ENCODE assay signal across 22 mouse cellular contexts in genomic region chr9:96243915-96244314, GRCm38 (mm10). TPM values are rescaled to one million over a fixed set of nuclear protein-coding genes. Genes with fewer than 3 reads are reported as not detected.
DNase-seq lines count a peak whose midpoint lies in the region; ATAC-seq and TF ChIP-seq lines count a peak whose summit lies in the region.
"Had no signal": no experiment of that assay in that cellular context is flagged by ENCODE, and none has a peak within 500 bp of the region (broad histone marks: within the 10 kb centered on the region; RNA-seq: fewer than 3 reads in every experiment).

No protein-coding gene starts in this region.

- no peaks in the 10 kb centered on the region for H3K27me3 ChIP-seq in kidney, embryonic 16.5 days (ENCODE audit: insufficient read depth, low read length)
- no peaks in the 10 kb centered on the region for H3K27me3 ChIP-seq in liver, embryonic 12.5 days (replicated peaks)
- no peaks in the 10 kb centered on the region for H3K27me3 ChIP-seq in liver, embryonic 11.5 days (replicated peaks; ENCODE audit: control insufficient read depth, insufficient read depth, low read length)
- H3K27me3 ChIP-seq in kidney, postnatal 0 days (ENCODE audit: insufficient read depth, low read length), result no peaks in the 10 kb centered on the region
- no peaks in the 10 kb centered on the region for H3K27me3 ChIP-seq in small intestine, adult 2 months (ENCODE audit: control insufficient read depth, insufficient read depth, low read length)
- H3K27me3 ChIP-seq: forebrain, embryonic 15.5 days; limb, embryonic 15.5 days; lung, embryonic 15.5 days had no signal

- TF ChIP-seq CTCF in kidney, postnatal 0 days (IDR thresholded peaks at IDR 0.05; ENCODE audit: low read depth), result no peak
- no peak for TF ChIP-seq CTCF in small intestine, adult 2 months (IDR thresholded peaks at IDR 0.05; ENCODE audit: extremely low read depth, insufficient read length, insufficient replicate concordance, low read depth, low read length)

- no peak for ATAC-seq in kidney, embryonic 16.5 days (ENCODE audit: low FRiP score, low TSS enrichment)
- no peak for ATAC-seq in liver, embryonic 12.5 days
- ATAC-seq in liver, embryonic 11.5 days (replicated peaks; ENCODE audit: low FRiP score), result no peak
- ATAC-seq in kidney, postnatal 0 days (replicated peaks; ENCODE audit: low FRiP score, low read depth), result 0 out of 2 replicates have a peak, but pooled peaks have one; percentile 61
- ATAC-seq: forebrain, embryonic 15.5 days; hindbrain, embryonic 16.5 days had no signal

- no peak overlapping the region for H3K27ac ChIP-seq in kidney, embryonic 16.5 days (ENCODE audit: low read length)
- peak overlapping the region; percentile 59 for H3K27ac ChIP-seq in liver, embryonic 12.5 days
- H3K27ac ChIP-seq in liver, embryonic 11.5 days (ENCODE audit: low read depth, low read length), result no peak overlapping the region
- H3K27ac ChIP-seq in kidney, postnatal 0 days, result no peak overlapping the region
- peak overlapping the region; percentile 86 for H3K27ac ChIP-seq in small intestine, adult 2 months (ENCODE audit: insufficient read depth, low read depth, low read length)
- H3K27ac ChIP-seq: embryonic facial prominence, embryonic 10.5 days; forebrain, embryonic 15.5 days; hindbrain, embryonic 10.5 days; limb, embryonic 15.5 days; lung, embryonic 15.5 days had no signal

- WGBS in kidney, embryonic 16.5 days, result 71% methylated on average over 6 of the region's 6 CpGs
- WGBS in liver, embryonic 12.5 days (ENCODE audit: insufficient replicate concordance), result 79% methylated on average over 6 of the region's 6 CpGs
- 79% methylated on average over 6 of the region's 6 CpGs for WGBS in liver, embryonic 11.5 days
- 74% methylated on average over 6 of the region's 6 CpGs for WGBS in kidney, postnatal 0 days
- WGBS in small intestine, adult 2 months, result 33% methylated on average over 6 of the region's 6 CpGs

- no peak overlapping the region for H3K4me3 ChIP-seq in kidney, embryonic 16.5 days (ENCODE audit: low read length)
- no peak overlapping the region for H3K4me3 ChIP-seq in liver, embryonic 12.5 days
- no peak overlapping the region for H3K4me3 ChIP-seq in liver, embryonic 11.5 days (ENCODE audit: low read depth, low read length)
- H3K4me3 ChIP-seq in kidney, postnatal 0 days (replicated peaks; ENCODE audit: low read depth, low read length), result no peak overlapping the region
- no peak overlapping the region for H3K4me3 ChIP-seq in small intestine, adult 2 months (ENCODE audit: low read depth, low read length)
- H3K4me3 ChIP-seq: embryonic facial prominence, embryonic 10.5 days; forebrain, embryonic 15.5 days; hindbrain, embryonic 10.5 days; limb, embryonic 15.5 days; lung, embryonic 15.5 days had no signal

- no peaks in the 10 kb centered on the region for H3K4me1 ChIP-seq in kidney, embryonic 16.5 days (ENCODE audit: insufficient read depth, low read length)
- peaks cover 60% of the 10 kb centered on the region for H3K4me1 ChIP-seq in liver, embryonic 12.5 days
- H3K4me1 ChIP-seq in liver, embryonic 11.5 days (replicated peaks; ENCODE audit: control insufficient read depth, insufficient read depth, low read length), result peaks cover 15% of the 10 kb centered on the region
- H3K4me1 ChIP-seq in kidney, postnatal 0 days (replicated peaks; ENCODE audit: insufficient read depth, low read length), result no peaks in the 10 kb centered on the region
- H3K4me1 ChIP-seq in small intestine, adult 2 months (ENCODE audit: control insufficient read depth, insufficient read depth, insufficient read length, low read length), result peaks cover 12% of the 10 kb centered on the region; the same call in 1 of the 2 replicates
- H3K4me1 ChIP-seq: forebrain, embryonic 15.5 days; limb, embryonic 15.5 days; lung, embryonic 15.5 days had no signal

- H3K36me3 ChIP-seq in kidney, embryonic 16.5 days (ENCODE audit: insufficient read depth, low read length), result no peaks in the 10 kb centered on the region
- 0 out of 2 replicates have a peak, but pooled peaks cover 3% of the 10 kb centered on the region for H3K36me3 ChIP-seq in liver, embryonic 12.5 days
- no peaks in the 10 kb centered on the region for H3K36me3 ChIP-seq in liver, embryonic 11.5 days (ENCODE audit: control insufficient read depth, insufficient read depth, low read length)
- H3K36me3 ChIP-seq in kidney, postnatal 0 days (ENCODE audit: insufficient read depth, low read length), result no peaks in the 10 kb centered on the region
- peaks cover 4% of the 10 kb centered on the region for H3K36me3 ChIP-seq in small intestine, adult 2 months (ENCODE audit: control insufficient read depth, insufficient read depth, low read length)
- H3K36me3 ChIP-seq: forebrain, embryonic 15.5 days; lung, embryonic 15.5 days had no signal

- H3K9ac ChIP-seq in kidney, embryonic 16.5 days (replicated peaks; ENCODE audit: low read length), result no peak overlapping the region
- H3K9ac ChIP-seq in liver, embryonic 12.5 days, result no peak overlapping the region
- no peak overlapping the region for H3K9ac ChIP-seq in liver, embryonic 11.5 days (ENCODE audit: low read depth, low read length)
- no peak overlapping the region for H3K9ac ChIP-seq in kidney, postnatal 0 days (ENCODE audit: low read depth, low read length)
- H3K9ac ChIP-seq: forebrain, embryonic 15.5 days; limb, embryonic 15.5 days; lung, embryonic 15.5 days had no signal

- no peaks in the 10 kb centered on the region for H3K9me3 ChIP-seq in kidney, embryonic 16.5 days (ENCODE audit: low read length)
- no peaks in the 10 kb centered on the region for H3K9me3 ChIP-seq in liver, embryonic 12.5 days (replicated peaks)
- no peaks in the 10 kb centered on the region for H3K9me3 ChIP-seq in liver, embryonic 11.5 days (ENCODE audit: control insufficient read depth, low read length)
- no peaks in the 10 kb centered on the region for H3K9me3 ChIP-seq in kidney, postnatal 0 days (replicated peaks; ENCODE audit: low read length)
- H3K9me3 ChIP-seq: embryonic facial prominence, embryonic 10.5 days; forebrain, embryonic 15.5 days; hindbrain, embryonic 10.5 days; limb, embryonic 15.5 days; lung, embryonic 15.5 days had no signal

- no peak for TF ChIP-seq POLR2A in small intestine, adult 2 months (IDR thresholded peaks at IDR 0.05; ENCODE audit: low read depth, low read length)

- DNase-seq in kidney, adult 11 months, result peak; percentile 59
- DNase-seq in liver, embryonic 11.5 days (ENCODE audit: low spot score), result no peak
- DNase-seq in kidney, postnatal 0 days (ENCODE audit: low spot score), result peak; percentile 12
- DNase-seq in spleen, postnatal 10 days (ENCODE audit: low spot score in 2 of 2), result no peak
- no peak for DNase-seq in right cerebral cortex, adult 2 months (ENCODE audit: low spot score in 2 of 2)
- DNase-seq: adrenal gland, postnatal 14 days; cerebellum, adult 9-10 months; gastrocnemius, postnatal 10 days; heart, adult 11 months; left cerebral cortex, postnatal 4 days; thymus, postnatal 14 days had no signal

- no peak overlapping the region for H3K4me2 ChIP-seq in kidney, embryonic 16.5 days (replicated peaks; ENCODE audit: low read depth, low read length)
- H3K4me2 ChIP-seq in liver, embryonic 12.5 days, result no peak overlapping the region
- H3K4me2 ChIP-seq in liver, embryonic 11.5 days, result no peak overlapping the region
- no peak overlapping the region for H3K4me2 ChIP-seq in kidney, postnatal 0 days (ENCODE audit: low read length)
- H3K4me2 ChIP-seq: forebrain, embryonic 15.5 days; heart, embryonic 11.5 days; limb, embryonic 15.5 days; lung, embryonic 15.5 days; midbrain, embryonic 11.5 days had no signal

RNA-seq across cellular contexts. Expression of gene Tfdp2, which starts 47.8 kb away (rescaled TPM):
- 44.8 and 45.9 TPM in 2 replicates for polyA plus RNA-seq in kidney, embryonic 16.5 days (2015; fragmentation: Nextera tagmentation; extraction: Ambion mirVana)
- polyA plus RNA-seq in liver, embryonic 12.5 days (2016; fragmentation: Nextera tagmentation; extraction: Ambion mirVana), result 85.7 and 88.3 TPM in 2 replicates
- 54.3 and 62.8 TPM in 2 replicates for polyA plus RNA-seq in liver, embryonic 11.5 days (2014; fragmentation: Nextera tagmentation; extraction: Ambion mirVana)
- polyA plus RNA-seq in kidney, postnatal 0 days (2015; fragmentation: Nextera tagmentation; extraction: Ambion mirVana), result 51.4 and 56.8 TPM in 2 replicates
- 8.5 and 23.9 TPM in 2 replicates for polyA plus RNA-seq in small intestine, adult 2 months (2012; rRNA removed)

Comparison
In these comparisons a context has a peak if more than half of its experiments do, and no peak if none do; other contexts are left out.
1. H3K27ac ChIP-seq: peak in liver, embryonic 12.5 days (single experiment) and small intestine, adult 2 months (single experiment); none in kidney, embryonic 16.5 days (single experiment), liver, embryonic 11.5 days (single experiment) and kidney, postnatal 0 days (single experiment).
2. DNase-seq: peak in kidney, adult 11 months (single experiment) and kidney, postnatal 0 days (single experiment); none in liver, embryonic 11.5 days (single experiment), spleen, postnatal 10 days (0 of 2) and right cerebral cortex, adult 2 months (0 of 2).